Mouse (Mus musculus) kidney, postnatal 0 days (tissue): ENCODE results near the gene Rassf5. TPM values are rescaled to one million over a fixed set of nuclear protein-coding genes. Genes with fewer than 3 reads are reported as not detected.
A peak's percentile ranks its signal among the peaks of the same experiment; 100 is the strongest.

ENCODE experiments used
- ATAC-seq: fragments of 200-750 bp; cut with Nextera tagmentation; replicated peaks from 2 replicates; pipeline ENCODE4 v1.8.0; 2017; ENCODE audit warnings: low read depth, moderate number of reproducible peaks, moderate TSS enrichment, moderate library complexity; ENCODE audit not compliant: low FRiP score
- DNase-seq: peaks from one replicate; pipeline ENCODE4 v3.0.0-alpha.2; 2016; ENCODE audit warnings: low spot score
- H3K27ac ChIP-seq: fragments of 300-500 bp; sonication (generic); 2 replicates; pipeline ENCODE4 v1.5.1; 2014; ENCODE audit warnings: mild to moderate bottlenecking
- H3K27me3 ChIP-seq: fragments of 300-500 bp; sonication (generic); 2 replicates; pipeline ENCODE4 v1.6.1; 2014; ENCODE audit warnings: low read length, mixed read lengths; ENCODE audit not compliant: insufficient read depth
- H3K36me3 ChIP-seq: fragments of 300-500 bp; sonication (generic); 2 replicates; pipeline ENCODE4 v1.6.1; 2014; ENCODE audit warnings: low read length, mixed read lengths; ENCODE audit not compliant: insufficient read depth
- H3K4me1 ChIP-seq: fragments of 300-500 bp; sonication (generic); replicated peaks from 2 replicates; pipeline ENCODE4 v1.6.1; 2014; ENCODE audit warnings: antibody characterized with exemption, low read length, mixed read lengths; ENCODE audit not compliant: insufficient read depth
- H3K4me2 ChIP-seq: fragments of 300-500 bp; sonication (generic); 2 replicates; pipeline ENCODE4 v1.6.1; 2014; ENCODE audit warnings: mild to moderate bottlenecking, low read length, moderate library complexity, mixed read lengths
- H3K4me3 ChIP-seq: fragments of 300-500 bp; sonication (generic); replicated peaks from 2 replicates; pipeline ENCODE4 v1.5.1; 2014; ENCODE audit warnings: low read depth, low read length
- H3K9ac ChIP-seq: fragments of 300-500 bp; sonication (generic); 2 replicates; pipeline ENCODE4 v1.6.1; 2014; ENCODE audit warnings: low read depth, low read length
- H3K9me3 ChIP-seq: fragments of 300-500 bp; sonication (generic); replicated peaks from 2 replicates; pipeline ENCODE4 v1.6.1; 2016; ENCODE audit warnings: low read length, inconsistent platforms, mixed read lengths
- CTCF ChIP-seq: IDR thresholded peaks from 2 replicates; pipeline ENCODE4 v1.5.1; 2016; ENCODE audit warnings: antibody characterized with exemption, low read depth, mild to moderate bottlenecking, moderate library complexity
- WGBS: fragments of 180-500 bp; shearing (Covaris S2); extraction: QIAGEN DNeasy Blood & Tissue Kit; methylation state at CpG from one replicate; pipeline ENCODE4 v1.1.7; 2014; 5-methylcytosine and 5-hydroxymethylcytosine counted together
- polyA plus RNA-seq: library from polyadenylated mRNA; unstranded; fragments of >200 nt; fragmentation: Nextera tagmentation; extraction: Ambion mirVana; gene quantifications from 2 replicates; pipeline ENCODE4 v1.2.1, GENCODE M21; 2015

Rassf5 gene
- polyA plus RNA-seq, 1 experiment from 2014 or later: 3.4 TPM

GRCm38 (mm10) chr1:131233527-131233926 is 11.5 kb downstream of the Rassf5 start:
- DNase-seq: no peak
- TF ChIP-seq CTCF: no peak
- WGBS: 69% methylated on average over 12 of the region's 12 CpGs

GRCm38 (mm10) chr1:131228659-131229058 is 16.4 kb downstream of the Rassf5 start:
- Histone ChIP-seq H3K27ac (no peak overlapping the region), H3K4me3 (no peak overlapping the region), H3K4me1 (0 out of 2 replicates have a peak, but pooled peaks cover 6% of the 10 kb centered on the region), H3K36me3 (no peaks in the 10 kb centered on the region), H3K9me3 (no peaks in the 10 kb centered on the region), H3K9ac (no peak overlapping the region), H3K4me2 (no peak overlapping the region), H3K27me3 (no peaks in the 10 kb centered on the region)
- no peak for DNase-seq
- ATAC-seq: no peak
- WGBS: 79% methylated on average over 5 of the region's 5 CpGs
- no peak for TF ChIP-seq CTCF

More at GRCm38 (mm10) chr1:131233527-131233926, 11.5 kb downstream of the Rassf5 start:
- no peak for ATAC-seq
- H3K4me3 ChIP-seq: no peak overlapping the region
- H3K27me3 ChIP-seq: no peaks in the 10 kb centered on the region
- no peaks in the 10 kb centered on the region for H3K4me1 ChIP-seq
- H3K4me2 ChIP-seq: no peak overlapping the region
- H3K36me3 ChIP-seq: no peaks in the 10 kb centered on the region
- no peak overlapping the region for H3K27ac ChIP-seq
- H3K9ac ChIP-seq: no peak overlapping the region
- H3K9me3 ChIP-seq: no peaks in the 10 kb centered on the region

GRCm38 (mm10) chr1:131228225-131228624 is 16.8 kb downstream of the Rassf5 start:
- no peaks in the 10 kb centered on the region for H3K36me3 ChIP-seq
- no peak overlapping the region for H3K4me2 ChIP-seq
- no peak overlapping the region for H3K27ac ChIP-seq
- no peak for ATAC-seq
- WGBS: 44% methylated on average over 7 of the region's 7 CpGs
- H3K27me3 ChIP-seq: no peaks in the 10 kb centered on the region
- no peak overlapping the region for H3K4me3 ChIP-seq
- TF ChIP-seq CTCF: peak; percentile 53
- 0 out of 2 replicates have a peak, but pooled peaks cover 6% of the 10 kb centered on the region for H3K4me1 ChIP-seq
- H3K9ac ChIP-seq: no peak overlapping the region
- DNase-seq: no peak
- H3K9me3 ChIP-seq: no peaks in the 10 kb centered on the region

- peak; percentile 64 for DNase-seq
- no peaks in the 10 kb centered on the region for H3K27me3 ChIP-seq
- H3K4me2 ChIP-seq: no peak overlapping the region
- no peak overlapping the region for H3K9ac ChIP-seq
- peak; percentile 87 for ATAC-seq
- TF ChIP-seq CTCF: no peak
- H3K9me3 ChIP-seq: no peaks in the 10 kb centered on the region
- no peaks in the 10 kb centered on the region for H3K36me3 ChIP-seq
- no peak overlapping the region for H3K27ac ChIP-seq
- 0 out of 2 replicates have a peak, but pooled peaks cover 6% of the 10 kb centered on the region for H3K4me1 ChIP-seq
- no peak overlapping the region for H3K4me3 ChIP-seq
- 40% methylated on average over 12 of the region's 12 CpGs for WGBS
These were observed 20.1 kb downstream of the Rassf5 start for GRCm38 (mm10) chr1:131224848-131225471.

GRCm38 (mm10) chr1:131223345-131223744 is 21.7 kb downstream of the Rassf5 start:
- WGBS: 77% methylated on average over 2 of the region's 2 CpGs
- no peaks in the 10 kb centered on the region for H3K36me3 ChIP-seq
- H3K4me2 ChIP-seq: no peak overlapping the region
- no peak for TF ChIP-seq CTCF
- no peak for DNase-seq
- H3K9ac ChIP-seq: no peak overlapping the region
- H3K4me3 ChIP-seq: no peak overlapping the region
- 0 out of 2 replicates have a peak, but pooled peaks cover 6% of the 10 kb centered on the region for H3K4me1 ChIP-seq
- no peaks in the 10 kb centered on the region for H3K27me3 ChIP-seq
- no peak for ATAC-seq
- no peak overlapping the region for H3K27ac ChIP-seq
- no peaks in the 10 kb centered on the region for H3K9me3 ChIP-seq

GRCm38 (mm10) chr1:131221822-131222590 is 23.1 kb downstream of the Rassf5 start:
- Histone ChIP-seq H3K27ac (no peak overlapping the region), H3K27me3 (no peaks in the 10 kb centered on the region), H3K4me3 (no peak overlapping the region), H3K4me1 (0 out of 2 replicates have a peak, but pooled peaks cover 6% of the 10 kb centered on the region), H3K9ac (no peak overlapping the region), H3K36me3 (no peaks in the 10 kb centered on the region), H3K9me3 (no peaks in the 10 kb centered on the region), H3K4me2 (no peak overlapping the region)
- no peak for TF ChIP-seq CTCF
- WGBS: 82% methylated on average over 13 of the region's 13 CpGs
- ATAC-seq (no peak), DNase-seq (no peak)
